Mouse (Mus musculus) cerebellum, postnatal 10 days (tissue): ENCODE results near the gene Idh3g.
"Not testable (repeated sequence)": the region's sequence is repeated elsewhere in the genome, so short reads cannot be mapped to it uniquely, and the experiment has no call there.

Experiments used
- DNase-seq, 2 experiments: peaks; one replicate each; pipeline ENCODE4 v3.0.0; 2021; ENCODE audit warnings: mixed read lengths in 2 of 2

Gene Idh3g

GRCm38 (mm10) chrX:73756334-73757140 lies 30.2 kb downstream of the Idh3g start, which contains the start of gene Plxnb3:
TSS of gene Plxnb3 (plus strand) at chrX:73757090.
- DNase-seq: peak in 1 of 2 experiments; percentile 35

- DNase-seq: no peak
Observed at GRCm38 (mm10) chrX:73748977-73749376, 37.7 kb downstream of the Idh3g start.

GRCm38 (mm10) chrX:73744774-73745481 lies 41.8 kb downstream of the Idh3g start:
- DNase-seq: no peak

GRCm38 (mm10) chrX:73739841-73740240 lies 46.9 kb downstream of the Idh3g start:
- DNase-seq: not testable (repeated sequence)

GRCm38 (mm10) chrX:73739151-73739550 lies 47.5 kb downstream of the Idh3g start:
- no peak for DNase-seq

- DNase-seq: peak; percentile 51 to 53
Observed at GRCm38 (mm10) chrX:73738155-73738554, 48.5 kb downstream of the Idh3g start.

GRCm38 (mm10) chrX:73730908-73731307 lies 55.8 kb downstream of the Idh3g start:
- no peak for DNase-seq
